Mouse (Mus musculus): ENCODE data around the gene Bet1. TPM values are rescaled to one million over a fixed set of nuclear protein-coding genes. Genes with fewer than 3 reads are reported as not detected.

Bet1 gene
- 20.1 and 24.7 TPM in 2 replicates for polyA plus RNA-seq (2012; rRNA removed)

DNA sequence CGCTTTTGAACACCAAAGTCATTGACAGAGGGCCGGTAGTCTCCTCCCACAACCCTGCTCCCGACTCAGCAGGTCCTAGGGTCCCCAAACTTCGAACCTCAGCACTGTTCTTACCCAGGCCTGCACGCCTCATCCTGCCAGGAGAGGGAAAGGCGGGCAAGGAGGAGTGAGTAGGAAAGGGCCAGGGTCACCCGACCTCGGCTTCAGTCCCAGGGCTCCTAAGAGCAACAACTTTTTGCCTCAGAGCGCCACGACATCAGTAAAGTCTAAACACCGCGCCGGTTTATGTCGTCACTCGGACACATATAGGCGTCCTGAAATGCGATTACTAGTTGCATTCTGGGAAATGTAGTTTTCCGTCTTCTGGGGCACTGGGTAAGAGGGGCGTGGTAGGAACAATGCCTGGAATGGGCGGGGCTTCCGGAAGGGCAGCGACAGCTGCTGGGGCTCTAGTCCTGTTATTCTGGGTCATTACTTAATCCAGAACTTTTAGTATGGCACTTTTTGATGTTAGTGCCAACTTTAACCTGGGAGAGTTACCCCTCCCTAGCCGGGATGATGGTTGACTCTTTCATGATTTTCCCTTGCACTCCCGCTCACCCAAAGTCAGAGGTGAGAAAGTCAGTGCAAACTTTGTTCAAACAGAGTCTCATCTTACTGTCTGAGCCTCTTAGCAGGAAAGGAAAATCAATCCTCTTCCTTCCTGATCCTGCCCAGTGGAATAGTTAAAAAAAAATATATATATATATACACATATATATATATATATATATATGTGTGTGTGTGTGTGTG lies at the start of gene Bet1:
Gene Bet1 (minus strand): TSS at position 310 of the 792 bp plus-strand sequence.
- peak within 1 kb of the TSS; percentile 4; the same call in 1 of the 2 replicates for H3K27ac ChIP-seq (ENCODE audit: insufficient read depth, low read depth, low read length)
- H3K27me3 ChIP-seq (replicated peaks; ENCODE audit: control insufficient read depth, insufficient read depth, low read length) = no peaks in the 10 kb centered on the region
- WGBS = under 1% methylated on average over 24 of the region's 24 CpGs
- peak within 1 kb of the TSS; percentile 60 for H3K4me3 ChIP-seq (ENCODE audit: insufficient read depth, low read depth, low read length)
- TF ChIP-seq CTCF (conservative IDR thresholded peaks at IDR 0.05; ENCODE audit: insufficient read depth, insufficient read length, low read depth, low read length) (no peak), POLR2A (IDR thresholded peaks at IDR 0.05; ENCODE audit: low read depth, low read length) (no peak)
- H3K36me3 ChIP-seq (ENCODE audit: control insufficient read depth, insufficient read depth, low read length) = no peaks in the 10 kb centered on the region
- H3K4me1 ChIP-seq (ENCODE audit: control insufficient read depth, insufficient read depth, low read length) = no peaks in the 10 kb centered on the region
- DNase-seq = peak; percentile 97

DNA sequence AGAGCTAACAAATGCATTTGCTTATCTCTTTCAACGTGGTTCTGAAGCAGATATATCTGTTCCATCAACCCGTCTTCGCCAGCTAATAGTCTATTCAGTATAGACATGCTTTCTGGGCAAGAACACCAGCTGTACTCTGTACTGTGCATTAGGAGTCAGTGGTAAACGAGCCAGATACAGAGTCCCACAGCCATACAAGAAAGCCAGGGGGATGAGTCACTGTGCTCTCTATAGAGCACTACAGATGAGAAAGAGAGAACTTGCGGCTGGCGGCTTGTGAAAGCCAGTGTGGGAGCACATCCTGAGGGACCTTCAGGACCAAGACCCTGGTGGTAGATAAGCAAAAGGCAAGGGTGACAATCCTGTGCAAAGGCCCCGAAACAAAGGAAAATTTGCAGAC lies 45.5 kb upstream of the Bet1 start:
- WGBS = 76% methylated on average over 7 of the region's 7 CpGs
- Histone ChIP-seq H3K36me3 (ENCODE audit: control insufficient read depth, insufficient read depth, low read length) (no peaks in the 10 kb centered on the region), H3K27ac (ENCODE audit: insufficient read depth, low read depth, low read length) (no peak overlapping the region), H3K4me3 (ENCODE audit: insufficient read depth, low read depth, low read length) (no peak overlapping the region), H3K27me3 (replicated peaks; ENCODE audit: control insufficient read depth, insufficient read depth, low read length) (no peaks in the 10 kb centered on the region), H3K4me1 (ENCODE audit: control insufficient read depth, insufficient read depth, low read length) (no peaks in the 10 kb centered on the region)
- TF ChIP-seq CTCF (conservative IDR thresholded peaks at IDR 0.05; ENCODE audit: insufficient read depth, insufficient read length, low read depth, low read length) = no peak
- TF ChIP-seq POLR2A (IDR thresholded peaks at IDR 0.05; ENCODE audit: low read depth, low read length) = no peak
- DNase-seq = no peak

DNA sequence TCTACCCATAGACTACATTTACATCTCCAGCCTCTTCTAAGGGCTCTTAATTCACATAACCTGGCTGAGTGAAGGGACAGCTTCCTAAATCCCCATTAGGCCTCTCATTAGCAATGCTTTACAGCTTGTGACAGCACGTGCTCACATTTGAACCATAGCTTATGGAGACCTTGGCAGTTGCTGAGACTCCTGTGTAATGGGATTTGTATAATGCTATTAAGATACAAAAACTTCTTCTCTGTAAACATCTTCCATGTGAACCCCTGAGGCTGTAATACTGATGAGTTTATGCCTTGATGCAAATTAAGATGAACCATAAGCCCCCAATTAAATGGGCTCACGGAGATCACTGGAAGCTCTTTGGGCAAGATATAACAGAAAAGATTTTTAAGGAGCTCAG lies 44.4 kb upstream of the Bet1 start:
- no peak for DNase-seq
- no peaks in the 10 kb centered on the region for H3K36me3 ChIP-seq (ENCODE audit: control insufficient read depth, insufficient read depth, low read length)
- no peak overlapping the region for H3K27ac ChIP-seq (ENCODE audit: insufficient read depth, low read depth, low read length)
- 64% methylated on average over 2 of the region's 2 CpGs for WGBS
- no peaks in the 10 kb centered on the region for H3K27me3 ChIP-seq (replicated peaks; ENCODE audit: control insufficient read depth, insufficient read depth, low read length)
- no peak overlapping the region for H3K4me3 ChIP-seq (ENCODE audit: insufficient read depth, low read depth, low read length)
- no peaks in the 10 kb centered on the region for H3K4me1 ChIP-seq (ENCODE audit: control insufficient read depth, insufficient read depth, low read length)
- TF ChIP-seq POLR2A (IDR thresholded peaks at IDR 0.05; ENCODE audit: low read depth, low read length) (no peak), CTCF (conservative IDR thresholded peaks at IDR 0.05; ENCODE audit: insufficient read depth, insufficient read length, low read depth, low read length) (no peak)

DNA sequence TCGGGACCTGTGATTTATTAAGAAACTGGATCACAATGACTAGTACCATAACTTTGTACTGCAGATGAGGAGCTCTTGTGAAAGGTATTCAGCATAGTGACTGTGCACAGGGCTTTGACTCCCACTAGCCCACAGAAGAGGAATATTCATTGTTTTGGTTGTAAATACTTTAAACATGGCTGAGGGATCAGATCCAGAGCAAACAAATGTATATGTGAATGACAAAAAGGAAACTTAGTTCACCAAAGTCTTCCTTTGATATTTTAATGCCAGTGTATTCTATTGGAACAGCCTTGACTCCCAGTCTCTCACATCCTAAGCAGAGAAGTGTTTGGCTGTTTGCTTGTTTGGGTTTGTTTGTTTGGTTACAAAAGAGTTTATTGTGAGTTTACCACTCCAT lies 31.8 kb upstream of the Bet1 start:
- TF ChIP-seq CTCF (conservative IDR thresholded peaks at IDR 0.05; ENCODE audit: insufficient read depth, insufficient read length, low read depth, low read length) = no peak
- TF ChIP-seq POLR2A (IDR thresholded peaks at IDR 0.05; ENCODE audit: low read depth, low read length) = no peak
- 38% methylated on average over 1 of the region's 1 CpGs for WGBS

DNA sequence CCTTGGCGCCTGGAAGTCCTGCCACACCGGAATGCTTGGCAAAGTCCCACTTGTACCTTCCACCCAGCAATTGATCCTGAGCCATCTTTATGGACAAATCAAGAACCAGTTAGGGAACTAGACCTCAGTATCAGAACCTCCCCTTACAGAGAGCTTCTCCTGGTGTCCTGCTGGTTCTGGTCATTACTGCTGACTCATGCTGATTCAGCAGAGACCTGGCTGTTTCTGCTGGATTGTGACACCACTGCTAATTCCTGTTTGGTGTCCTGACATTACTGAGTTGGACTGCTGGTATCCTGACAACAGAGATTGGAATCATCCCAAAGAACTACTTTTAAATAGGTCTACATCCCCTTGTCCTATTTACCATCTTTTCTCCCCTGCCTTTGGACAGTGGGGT lies 3.7 kb upstream of the Bet1 start:
- H3K27me3 ChIP-seq (replicated peaks; ENCODE audit: control insufficient read depth, insufficient read depth, low read length) = no peaks in the 10 kb centered on the region
- H3K4me1 ChIP-seq (ENCODE audit: control insufficient read depth, insufficient read depth, low read length) = no peaks in the 10 kb centered on the region
- H3K27ac ChIP-seq (ENCODE audit: insufficient read depth, low read depth, low read length) = no peak overlapping the region
- 74% methylated on average over 2 of the region's 2 CpGs for WGBS
- H3K4me3 ChIP-seq (ENCODE audit: insufficient read depth, low read depth, low read length) = no peak overlapping the region
- TF ChIP-seq POLR2A (IDR thresholded peaks at IDR 0.05; ENCODE audit: low read depth, low read length) (no peak), CTCF (conservative IDR thresholded peaks at IDR 0.05; ENCODE audit: insufficient read depth, insufficient read length, low read depth, low read length) (no peak)
- no peaks in the 10 kb centered on the region for H3K36me3 ChIP-seq (ENCODE audit: control insufficient read depth, insufficient read depth, low read length)
- DNase-seq = no peak

More for the DNA sequence above, 31.8 kb upstream of the Bet1 start:
- H3K4me1 ChIP-seq (ENCODE audit: control insufficient read depth, insufficient read depth, low read length) = no peaks in the 10 kb centered on the region
- H3K27me3 ChIP-seq (replicated peaks; ENCODE audit: control insufficient read depth, insufficient read depth, low read length) = no peaks in the 10 kb centered on the region
- H3K4me3 ChIP-seq (ENCODE audit: insufficient read depth, low read depth, low read length) = no peak overlapping the region
- no peak overlapping the region for H3K27ac ChIP-seq (ENCODE audit: insufficient read depth, low read depth, low read length)
- no peak for DNase-seq
- H3K36me3 ChIP-seq (ENCODE audit: control insufficient read depth, insufficient read depth, low read length) = no peaks in the 10 kb centered on the region

DNA sequence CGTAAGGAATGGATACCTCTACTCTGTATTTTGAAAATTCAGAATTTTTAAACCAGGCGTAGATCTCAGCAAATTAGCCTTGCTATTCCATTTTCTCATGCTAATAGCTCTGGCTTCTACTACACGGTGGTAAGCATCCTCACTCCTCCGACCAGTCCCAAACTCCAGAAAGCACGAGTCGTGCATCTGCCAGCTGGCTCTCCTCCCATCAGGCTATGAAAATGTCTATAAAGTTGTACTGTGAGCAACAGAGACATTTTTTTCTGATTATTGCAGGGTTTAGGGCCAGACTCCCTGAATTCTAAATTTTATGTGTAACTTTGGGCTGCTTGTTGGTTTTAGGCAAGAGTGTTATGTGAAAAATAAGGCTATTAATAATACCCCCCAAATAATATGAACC lies 14.5 kb downstream of the Bet1 start:
- 75% methylated on average over 6 of the region's 6 CpGs for WGBS

DNA sequence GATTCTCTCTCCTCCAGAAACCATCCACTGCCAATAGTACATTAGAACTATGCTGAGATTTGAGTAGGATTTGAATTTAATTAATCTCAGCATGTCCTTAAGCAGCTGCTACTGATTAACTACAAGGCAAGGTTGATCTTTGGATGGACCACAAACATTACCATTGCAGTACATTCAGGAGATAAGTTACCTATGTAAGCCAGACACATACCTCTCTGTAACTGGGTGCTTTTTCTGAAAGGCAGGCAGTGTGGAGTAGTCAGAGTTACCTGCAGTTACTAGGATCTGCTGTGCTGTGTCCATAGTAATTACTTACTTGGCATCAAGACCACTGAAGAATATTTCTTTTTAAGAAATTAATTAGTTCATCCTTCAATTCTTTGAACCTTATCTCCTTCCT lies 17.1 kb downstream of the Bet1 start:
- no peak for TF ChIP-seq POLR2A (IDR thresholded peaks at IDR 0.05; ENCODE audit: low read depth, low read length)
- TF ChIP-seq CTCF (conservative IDR thresholded peaks at IDR 0.05; ENCODE audit: insufficient read depth, insufficient read length, low read depth, low read length) = no peak
- Histone ChIP-seq H3K4me1 (ENCODE audit: control insufficient read depth, insufficient read depth, low read length) (no peaks in the 10 kb centered on the region), H3K36me3 (ENCODE audit: control insufficient read depth, insufficient read depth, low read length) (no peaks in the 10 kb centered on the region), H3K27me3 (replicated peaks; ENCODE audit: control insufficient read depth, insufficient read depth, low read length) (no peaks in the 10 kb centered on the region), H3K4me3 (ENCODE audit: insufficient read depth, low read depth, low read length) (no peak overlapping the region), H3K27ac (ENCODE audit: insufficient read depth, low read depth, low read length) (no peak overlapping the region)
- no peak for DNase-seq

More for the DNA sequence above, 14.5 kb downstream of the Bet1 start:
- Histone ChIP-seq H3K27me3 (replicated peaks; ENCODE audit: control insufficient read depth, insufficient read depth, low read length) (no peaks in the 10 kb centered on the region), H3K4me3 (ENCODE audit: insufficient read depth, low read depth, low read length) (no peak overlapping the region), H3K27ac (ENCODE audit: insufficient read depth, low read depth, low read length) (no peak overlapping the region), H3K4me1 (ENCODE audit: control insufficient read depth, insufficient read depth, low read length) (no peaks in the 10 kb centered on the region), H3K36me3 (ENCODE audit: control insufficient read depth, insufficient read depth, low read length) (no peaks in the 10 kb centered on the region)
- TF ChIP-seq CTCF (conservative IDR thresholded peaks at IDR 0.05; ENCODE audit: insufficient read depth, insufficient read length, low read depth, low read length) = no peak
- no peak for TF ChIP-seq POLR2A (IDR thresholded peaks at IDR 0.05; ENCODE audit: low read depth, low read length)
- no peak for DNase-seq

All from kidney, adult 2 months (tissue).